Mouse (Mus musculus) central nervous system, embryonic 18 days (tissue): ENCODE data around the gene Flrt3. TPM values are rescaled to one million over a fixed set of nuclear protein-coding genes. Genes with fewer than 3 reads are reported as not detected.

Source experiments
- polyA plus RNA-seq: library from polyadenylated mRNA; depleted of rRNA; stranded (reverse); fragments of >200 nt; gene quantifications from 2 replicates; pipeline ENCODE4 v1.2.3, GENCODE M21; 2012; rRNA removed

Flrt3 gene
- polyA plus RNA-seq, result 12.4 and 13.4 TPM in 2 replicates

GRCm38 (mm10) chr2:140670963-140671702 lies at the start of gene Flrt3:
Flrt3 (minus strand) TSS chr2:140671469.

